Mouse (Mus musculus) C2C12 (cell line): ENCODE measurements around the gene Tm9sf1. TPM values are rescaled to one million over a fixed set of nuclear protein-coding genes. Genes with fewer than 3 reads are reported as not detected.

Source experiments
- H3K27me3 ChIP-seq: one replicate; pipeline ENCODE4 v1.6.1; 2011; ENCODE audit not compliant: control insufficient read depth, insufficient read depth, insufficient read length
- H3K36me3 ChIP-seq: one replicate; pipeline ENCODE4 v1.6.1; 2011; ENCODE audit not compliant: control insufficient read depth, insufficient read depth
- H3K4me3 ChIP-seq: one replicate; pipeline ENCODE4 v1.5.1; 2011; ENCODE audit warnings: mild to moderate bottlenecking, control low read depth; ENCODE audit not compliant: poor library complexity, insufficient read depth, severe bottlenecking
- H3K79me2 ChIP-seq: one replicate; pipeline ENCODE4 v1.6.1; 2011; ENCODE audit not compliant: control insufficient read depth, insufficient read depth
- H3K79me3 ChIP-seq: one replicate; pipeline ENCODE4 v1.6.1; 2011; ENCODE audit warnings: low read depth, control low read depth
- H3ac ChIP-seq: one replicate; pipeline ENCODE3; 2011; ENCODE audit warnings: low read depth; ENCODE audit not compliant: control insufficient read depth, insufficient read length
- CEBPB ChIP-seq: IDR thresholded peaks from one replicate; pipeline ENCODE4 v1.6.1; 2011; ENCODE audit warnings: low read depth, mild to moderate bottlenecking, control low read depth, moderate library complexity
- CTCF ChIP-seq: IDR thresholded peaks from one replicate; pipeline ENCODE4 v1.5.1; 2011; ENCODE audit not compliant: control insufficient read depth, insufficient read depth, insufficient read length
- FOSL1 ChIP-seq: IDR thresholded peaks from one replicate; pipeline ENCODE4 v1.8.0; 2011; ENCODE audit warnings: mild to moderate bottlenecking, low read length; ENCODE audit not compliant: poor library complexity, insufficient read depth, severe bottlenecking
- MAX ChIP-seq: IDR thresholded peaks from one replicate; pipeline ENCODE4 v1.6.1; 2011; ENCODE audit warnings: mild to moderate bottlenecking, control low read depth
- MYOD1 ChIP-seq: IDR thresholded peaks from one replicate; pipeline ENCODE4 v1.6.1; 2011; ENCODE audit warnings: low read depth; ENCODE audit not compliant: control insufficient read depth, insufficient read length
- MYOG ChIP-seq: IDR thresholded peaks from one replicate; pipeline ENCODE4 v1.6.1; 2011; ENCODE audit not compliant: control insufficient read depth, insufficient read length; ENCODE audit errors: extremely low read depth
- USF1 ChIP-seq: IDR thresholded peaks from one replicate; pipeline ENCODE4 v1.6.1; 2011; ENCODE audit warnings: low read depth, mild to moderate bottlenecking, control low read depth, moderate library complexity
- polyA plus RNA-seq: library from polyadenylated mRNA; unstranded; fragments of >200 nt; fragmentation: generic; extraction: Trizol; gene quantifications from one replicate; pipeline ENCODE4 v1.2.1, GENCODE M21; 2012; ENCODE audit warnings: missing spikeins

Gene Tm9sf1
- polyA plus RNA-seq, 1 experiment: 72.9 TPM

DNA sequence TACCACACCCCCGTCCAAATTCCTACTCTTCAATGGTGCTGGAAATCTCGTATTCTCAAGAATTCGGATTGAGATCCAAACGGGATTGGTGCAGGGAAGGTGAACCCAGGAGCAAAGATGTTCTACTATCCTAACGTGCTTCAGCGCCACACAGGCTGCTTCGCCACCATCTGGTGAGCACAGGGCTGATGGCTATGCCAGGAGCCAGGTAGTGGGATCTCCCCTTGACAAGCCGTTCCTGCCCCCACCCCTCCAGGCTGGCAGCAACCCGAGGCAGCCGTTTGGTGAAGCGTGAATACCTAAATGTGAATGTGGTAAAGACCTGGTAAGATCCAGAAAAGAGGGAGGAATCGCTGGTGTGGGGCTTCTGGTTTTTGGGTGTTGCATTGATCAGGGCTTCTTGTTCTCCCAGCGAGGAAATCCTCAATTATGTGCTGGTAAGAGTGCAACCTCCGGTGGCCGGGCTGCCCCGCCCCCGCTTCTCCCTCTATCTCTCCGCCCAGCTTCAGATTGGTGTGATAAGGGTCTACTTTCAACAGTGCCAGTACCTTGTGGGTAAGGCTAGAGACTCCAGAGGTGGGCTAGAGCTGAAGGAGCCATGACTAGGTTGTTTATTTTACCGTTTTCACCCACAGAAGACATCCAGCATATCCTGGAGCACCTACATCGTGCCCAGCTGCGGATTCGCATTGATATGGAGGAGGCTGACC is 25.0 kb downstream of the Tm9sf1 start:
- H3K36me3 ChIP-seq: no peaks in the 10 kb centered on the region
- no peaks in the 10 kb centered on the region for H3K79me3 ChIP-seq
- H3ac ChIP-seq: no peak overlapping the region
- no peaks in the 10 kb centered on the region for H3K27me3 ChIP-seq
- H3K4me3 ChIP-seq: no peak overlapping the region
- no peaks in the 10 kb centered on the region for H3K79me2 ChIP-seq
- no peak for TF ChIP-seq FOSL1
- no peak for TF ChIP-seq MYOD1
- no peak for TF ChIP-seq MAX
- TF ChIP-seq CEBPB: no peak
- no peak for TF ChIP-seq USF1
- TF ChIP-seq MYOG: no peak
- no peak for TF ChIP-seq CTCF

DNA sequence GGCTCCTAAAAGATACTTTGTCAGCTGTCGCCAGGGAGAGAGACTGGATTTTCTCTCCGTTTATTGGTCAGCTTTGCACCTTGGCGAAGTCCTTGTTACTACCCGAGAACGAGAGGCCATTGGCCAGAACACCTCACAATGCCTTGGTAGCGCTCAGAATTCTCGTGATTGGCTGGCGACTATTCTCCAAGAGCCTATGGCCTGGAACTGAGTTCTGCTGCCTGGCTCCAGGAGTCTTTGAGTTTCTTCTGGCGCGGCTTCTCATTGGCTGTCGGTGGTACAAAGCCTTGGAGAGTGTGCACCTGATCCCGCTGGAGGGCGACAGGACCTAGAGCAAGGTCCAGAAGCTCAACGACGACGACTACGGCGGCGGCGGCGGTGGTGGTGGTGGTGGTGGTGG is 25.8 kb downstream of the Tm9sf1 start, which contains the start of gene Rec8:
Gene Rec8, plus strand, starts transcription at position 216 of the 400 bp plus-strand sequence.
- Histone ChIP-seq H3K27me3 (no peaks in the 10 kb centered on the region), H3K79me3 (no peaks in the 10 kb centered on the region), H3K79me2 (no peaks in the 10 kb centered on the region), H3K36me3 (no peaks in the 10 kb centered on the region), H3K4me3 (no peak within 1 kb of the TSS), H3ac (no peak within 1 kb of the TSS)
- TF ChIP-seq USF1 (no peak), MYOG (no peak), CEBPB (no peak), CTCF (no peak), FOSL1 (no peak), MYOD1 (no peak), MAX (no peak)

DNA sequence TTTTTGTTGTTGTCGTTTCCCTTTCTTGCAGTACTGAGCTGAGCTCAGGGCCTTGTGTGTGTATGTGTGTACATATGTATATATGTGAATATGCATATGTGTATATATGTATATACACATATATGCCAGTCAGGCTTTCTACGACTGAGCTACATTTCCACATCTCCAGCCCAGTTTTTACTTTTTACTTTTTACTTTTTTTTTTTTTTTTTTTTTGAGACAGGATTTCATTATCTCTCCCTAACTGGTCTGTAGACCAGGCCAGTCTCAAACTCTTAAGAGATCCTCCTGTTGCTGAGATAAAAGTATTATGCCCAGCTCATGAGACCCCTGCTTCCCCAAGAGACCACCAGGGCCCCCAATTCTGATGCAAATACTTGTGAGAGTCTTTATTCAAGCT is 26.8 kb downstream of the Tm9sf1 start:
- H3K79me3 ChIP-seq: no peaks in the 10 kb centered on the region
- H3K36me3 ChIP-seq: no peaks in the 10 kb centered on the region
- H3K79me2 ChIP-seq: no peaks in the 10 kb centered on the region
- H3K4me3 ChIP-seq: no peak overlapping the region
- no peaks in the 10 kb centered on the region for H3K27me3 ChIP-seq
- TF ChIP-seq CTCF (no peak), CEBPB (no peak), MAX (no peak), MYOD1 (no peak)
- H3ac ChIP-seq: no peak overlapping the region

DNA sequence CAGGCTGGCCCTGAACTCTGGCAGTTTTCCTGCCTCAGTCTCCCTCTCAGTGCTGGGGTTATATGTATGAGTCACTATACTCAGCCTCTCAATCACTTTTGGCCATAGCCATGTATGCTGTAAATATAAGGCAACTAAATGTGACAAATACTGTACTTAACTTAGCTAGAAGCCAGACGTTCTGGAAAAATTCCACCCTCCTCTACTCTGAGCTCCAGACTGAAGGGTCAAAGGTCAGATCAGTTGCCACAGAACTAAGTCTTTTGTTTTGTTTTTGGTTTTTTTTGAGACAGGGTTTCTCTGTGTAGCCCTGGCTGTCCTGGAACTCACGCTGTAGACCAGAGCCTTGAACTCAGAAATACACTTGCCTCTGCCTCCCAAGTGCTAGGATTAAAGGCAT is 27.7 kb downstream of the Tm9sf1 start:
- no peaks in the 10 kb centered on the region for H3K79me2 ChIP-seq
- no peak overlapping the region for H3K4me3 ChIP-seq
- no peak for TF ChIP-seq CTCF
- TF ChIP-seq MAX: no peak
- no peak for TF ChIP-seq CEBPB
- TF ChIP-seq USF1: no peak
- TF ChIP-seq MYOD1: no peak
- no peaks in the 10 kb centered on the region for H3K79me3 ChIP-seq
- H3K27me3 ChIP-seq: no peaks in the 10 kb centered on the region
- H3ac ChIP-seq: no peak overlapping the region
- H3K36me3 ChIP-seq: no peaks in the 10 kb centered on the region

GRCm38 (mm10) chr14:55614565-55615178 is 28.9 kb downstream of the Tm9sf1 start:
- Histone ChIP-seq H3ac (no peak overlapping the region), H3K36me3 (peaks cover under 1% of the 10 kb centered on the region), H3K79me3 (no peaks in the 10 kb centered on the region), H3K27me3 (no peaks in the 10 kb centered on the region), H3K79me2 (no peaks in the 10 kb centered on the region), H3K4me3 (no peak overlapping the region)
- TF ChIP-seq MYOD1: no peak
- no peak for TF ChIP-seq MAX

GRCm38 (mm10) chr14:55613346-55613745 is 30.3 kb downstream of the Tm9sf1 start:
- H3K36me3 ChIP-seq: peaks cover 14% of the 10 kb centered on the region
- H3K27me3 ChIP-seq: no peaks in the 10 kb centered on the region
- H3K4me3 ChIP-seq: no peak overlapping the region
- no peak overlapping the region for H3ac ChIP-seq
- H3K79me2 ChIP-seq: no peaks in the 10 kb centered on the region
- H3K79me3 ChIP-seq: no peaks in the 10 kb centered on the region
- TF ChIP-seq FOSL1: no peak
- no peak for TF ChIP-seq CEBPB
- TF ChIP-seq MYOD1: no peak
- TF ChIP-seq USF1: no peak
- TF ChIP-seq CTCF: no peak
- TF ChIP-seq MYOG: no peak
- TF ChIP-seq MAX: no peak
